Mouse (Mus musculus): ENCODE measurements around the gene Zfp335. TPM values are rescaled to one million over a fixed set of nuclear protein-coding genes. Genes with fewer than 3 reads are reported as not detected.
"Not testable (repeated sequence)": the region's sequence is repeated elsewhere in the genome, so short reads cannot be mapped to it uniquely, and the experiment has no call there.

Zfp335 gene
- polyA plus RNA-seq, 1 experiment from 2014 or later: 6.8 TPM

DNA sequence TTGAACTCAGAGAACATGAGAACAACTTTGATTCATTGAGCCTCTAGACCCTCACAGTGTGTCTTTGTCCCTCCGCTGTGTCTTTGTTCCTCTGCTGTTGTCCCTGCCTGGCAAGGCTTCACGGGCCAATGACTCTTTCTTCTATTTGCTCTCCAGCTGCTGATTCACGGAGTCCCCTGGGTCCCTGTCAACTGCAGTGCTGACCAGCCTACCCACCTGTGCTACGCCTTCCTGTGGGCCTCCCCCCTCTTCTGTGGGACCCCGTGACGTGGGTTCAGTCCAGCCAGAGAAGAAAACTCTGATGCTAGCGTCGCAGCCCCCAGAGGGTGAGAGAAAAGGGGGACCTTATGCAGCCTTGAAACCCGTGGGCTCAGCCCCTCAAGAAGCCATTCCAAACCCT, 28.9 kb downstream of the Zfp335 start:
- H3K27me3 ChIP-seq (ENCODE audit: control insufficient read depth, insufficient read depth, low read length): no peaks in the 10 kb centered on the region
- no peak overlapping the region for H3K4me3 ChIP-seq (ENCODE audit: control insufficient read depth in 1 of 2, insufficient read depth in 1 of 2, low read depth in 1 of 2, low read length in 2 of 2)
- no peak overlapping the region for H3K27ac ChIP-seq (replicated peaks in 1 of 2; ENCODE audit: control insufficient read depth in 1 of 2, insufficient read depth in 1 of 2, low read depth in 2 of 2, low read length in 2 of 2)
- peaks cover 11 to 17% of the 10 kb centered on the region in 2 experiments for H3K4me1 ChIP-seq (ENCODE audit: control insufficient read depth in 2 of 2, insufficient read depth in 2 of 2, low read length in 2 of 2)
- peaks cover 51% of the 10 kb centered on the region for H3K36me3 ChIP-seq (ENCODE audit: control insufficient read depth, insufficient read depth, low read length)
- H3K4me2 ChIP-seq (ENCODE audit: low read length): no peak overlapping the region
- H3K9ac ChIP-seq (ENCODE audit: low read length): no peak overlapping the region
- H3K9me3 ChIP-seq (ENCODE audit: control insufficient read depth, low read length): no peaks in the 10 kb centered on the region
- WGBS: 83% methylated on average over 9 of the region's 9 CpGs
- no peak for ATAC-seq (ENCODE audit: insufficient number of reproducible peaks, insufficient read depth, low FRiP score, low read depth)

DNA sequence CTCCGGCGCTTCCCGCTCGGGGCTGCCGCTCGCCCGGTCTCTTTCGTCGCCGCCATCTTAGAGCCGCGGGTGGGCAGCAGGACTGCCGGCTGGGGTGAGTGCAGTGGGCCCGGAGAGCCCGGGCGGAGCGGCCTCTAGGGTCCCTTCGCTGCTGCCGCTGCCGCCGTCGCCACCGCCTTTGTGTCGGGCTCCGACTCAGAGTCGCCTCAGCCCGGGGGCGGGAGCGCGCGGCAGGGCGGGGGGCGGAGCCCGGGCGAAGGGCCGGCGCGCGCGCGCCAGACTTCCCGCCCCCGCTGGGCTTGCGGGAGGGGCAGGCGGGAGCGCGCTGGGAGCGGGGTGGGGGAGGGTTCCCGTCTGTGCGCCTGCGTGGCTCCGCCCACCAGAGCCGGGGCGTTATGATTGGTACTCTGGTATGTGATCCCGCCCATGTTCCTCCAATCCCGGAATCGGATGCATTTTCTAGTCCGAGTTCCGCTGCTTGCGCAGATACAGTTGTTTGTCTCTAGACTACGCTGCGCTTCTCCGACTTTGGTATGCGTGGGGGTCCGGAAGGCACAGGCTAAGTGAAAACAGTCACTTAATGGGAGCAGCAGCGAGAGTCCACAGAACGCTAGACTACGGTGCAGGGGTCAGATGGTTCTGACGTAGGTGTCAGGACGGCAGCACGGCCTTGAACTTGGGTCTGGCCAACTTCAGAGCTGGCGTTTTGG, 31.8 kb downstream of the Zfp335 start:
- peak; percentile 88 for ATAC-seq (ENCODE audit: insufficient number of reproducible peaks, insufficient read depth, low FRiP score, low read depth)
- Histone ChIP-seq H3K27ac (replicated peaks in 1 of 2; ENCODE audit: control insufficient read depth in 1 of 2, insufficient read depth in 1 of 2, low read depth in 2 of 2, low read length in 2 of 2) (peak overlapping the region; percentile 100), H3K9me3 (ENCODE audit: control insufficient read depth, low read length) (no peaks in the 10 kb centered on the region), H3K27me3 (ENCODE audit: control insufficient read depth, insufficient read depth, low read length) (no peaks in the 10 kb centered on the region), H3K4me2 (ENCODE audit: low read length) (peak overlapping the region; percentile 97), H3K4me1 (ENCODE audit: control insufficient read depth in 2 of 2, insufficient read depth in 2 of 2, low read length in 2 of 2) (peaks cover 5 to 9% of the 10 kb centered on the region in 2 experiments), H3K4me3 (ENCODE audit: control insufficient read depth in 1 of 2, insufficient read depth in 1 of 2, low read depth in 1 of 2, low read length in 2 of 2) (peak overlapping the region; percentile 95 to 99), H3K9ac (ENCODE audit: low read length) (peak overlapping the region; percentile 100), H3K36me3 (ENCODE audit: control insufficient read depth, insufficient read depth, low read length) (peaks cover 29% of the 10 kb centered on the region)
- under 1% methylated on average over 65 of the region's 72 CpGs for WGBS

DNA sequence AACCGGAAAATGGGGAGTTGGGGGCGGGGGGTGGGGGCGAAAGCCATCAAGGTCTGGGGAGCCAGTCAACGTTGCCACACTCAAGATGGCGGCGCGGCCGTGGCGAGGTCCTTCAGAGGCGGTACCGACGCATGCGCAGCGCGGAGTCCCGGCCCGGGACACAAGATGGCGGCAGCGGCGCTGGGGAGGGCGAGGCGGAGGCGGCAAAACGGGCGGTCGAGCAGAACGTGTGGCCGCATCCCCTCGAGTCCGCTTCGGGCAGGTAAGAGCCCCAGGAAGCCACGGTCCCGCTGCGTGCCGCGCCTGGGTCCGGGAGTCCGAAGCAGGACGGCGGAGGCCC, 32.4 kb downstream of the Zfp335 start, which contains the start of gene Pcif1:
TSS of gene Pcif1 (plus strand) at position 77 of the 340 bp plus-strand sequence.
- peak; percentile 81 for ATAC-seq (ENCODE audit: insufficient number of reproducible peaks, insufficient read depth, low FRiP score, low read depth)
- Histone ChIP-seq H3K4me2 (ENCODE audit: low read length) (peak within 1 kb of the TSS; percentile 97), H3K4me3 (ENCODE audit: control insufficient read depth in 1 of 2, insufficient read depth in 1 of 2, low read depth in 1 of 2, low read length in 2 of 2) (peak within 1 kb of the TSS; percentile 95 to 99), H3K27me3 (ENCODE audit: control insufficient read depth, insufficient read depth, low read length) (no peaks in the 10 kb centered on the region), H3K9me3 (ENCODE audit: control insufficient read depth, low read length) (no peaks in the 10 kb centered on the region), H3K4me1 (ENCODE audit: control insufficient read depth in 2 of 2, insufficient read depth in 2 of 2, low read length in 2 of 2) (peaks cover 10 to 14% of the 10 kb centered on the region in 2 experiments), H3K9ac (ENCODE audit: low read length) (peak within 1 kb of the TSS; percentile 100), H3K27ac (replicated peaks in 1 of 2; ENCODE audit: control insufficient read depth in 1 of 2, insufficient read depth in 1 of 2, low read depth in 2 of 2, low read length in 2 of 2) (peak within 1 kb of the TSS; percentile 100), H3K36me3 (ENCODE audit: control insufficient read depth, insufficient read depth, low read length) (peaks cover 24% of the 10 kb centered on the region)
- 0% methylated on average over 33 of the region's 40 CpGs for WGBS

DNA sequence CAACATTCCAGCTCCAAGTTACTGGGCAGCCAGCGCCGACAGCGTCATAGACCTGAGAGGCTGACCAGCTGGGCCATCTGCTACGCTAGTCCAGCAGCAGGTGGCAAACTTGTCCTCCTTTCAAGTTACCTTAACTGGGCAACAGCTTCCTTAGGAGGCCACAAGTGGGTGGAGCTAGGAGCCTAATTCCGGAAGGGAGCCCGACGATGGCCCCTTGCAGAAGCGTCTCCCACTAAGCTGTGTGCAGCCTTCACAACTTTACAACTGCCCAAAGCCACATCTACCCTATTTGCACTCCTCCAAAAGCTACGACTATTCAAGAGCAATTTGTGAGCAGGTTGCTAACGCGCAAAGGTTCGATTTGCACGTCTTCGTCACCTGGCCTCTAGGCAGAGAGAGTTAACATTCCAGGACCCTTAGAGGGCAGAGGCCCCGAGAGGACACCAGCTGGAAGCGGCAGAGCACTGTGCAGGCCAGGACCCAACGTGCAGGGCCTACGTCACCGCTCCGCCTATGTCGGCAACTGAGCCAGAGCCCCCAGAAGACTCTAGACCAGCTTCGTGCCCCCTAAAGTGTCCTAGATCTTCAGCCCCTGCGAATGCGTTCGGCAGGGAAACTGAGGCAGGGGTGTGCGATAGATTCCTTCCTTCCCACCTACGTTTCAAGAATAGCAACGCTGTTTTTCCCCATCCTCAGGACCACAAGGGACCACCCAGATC, 32.9 kb downstream of the Zfp335 start:
- H3K36me3 ChIP-seq (ENCODE audit: control insufficient read depth, insufficient read depth, low read length): peaks cover 19% of the 10 kb centered on the region
- H3K4me1 ChIP-seq (ENCODE audit: control insufficient read depth in 2 of 2, insufficient read depth in 2 of 2, low read length in 2 of 2): peaks cover 14 to 20% of the 10 kb centered on the region in 2 experiments
- no peaks in the 10 kb centered on the region for H3K27me3 ChIP-seq (ENCODE audit: control insufficient read depth, insufficient read depth, low read length)
- H3K27ac ChIP-seq (replicated peaks in 1 of 2; ENCODE audit: control insufficient read depth in 1 of 2, insufficient read depth in 1 of 2, low read depth in 2 of 2, low read length in 2 of 2): peak overlapping the region; percentile 100
- H3K9ac ChIP-seq (ENCODE audit: low read length): peak overlapping the region; percentile 100
- ATAC-seq (ENCODE audit: insufficient number of reproducible peaks, insufficient read depth, low FRiP score, low read depth): peak; percentile 46
- H3K9me3 ChIP-seq (ENCODE audit: control insufficient read depth, low read length): no peaks in the 10 kb centered on the region
- H3K4me2 ChIP-seq (ENCODE audit: low read length): peak overlapping the region; percentile 97
- peak overlapping the region; percentile 95 to 99 for H3K4me3 ChIP-seq (ENCODE audit: control insufficient read depth in 1 of 2, insufficient read depth in 1 of 2, low read depth in 1 of 2, low read length in 2 of 2)
- WGBS: 3% methylated on average over 28 of the region's 28 CpGs

DNA sequence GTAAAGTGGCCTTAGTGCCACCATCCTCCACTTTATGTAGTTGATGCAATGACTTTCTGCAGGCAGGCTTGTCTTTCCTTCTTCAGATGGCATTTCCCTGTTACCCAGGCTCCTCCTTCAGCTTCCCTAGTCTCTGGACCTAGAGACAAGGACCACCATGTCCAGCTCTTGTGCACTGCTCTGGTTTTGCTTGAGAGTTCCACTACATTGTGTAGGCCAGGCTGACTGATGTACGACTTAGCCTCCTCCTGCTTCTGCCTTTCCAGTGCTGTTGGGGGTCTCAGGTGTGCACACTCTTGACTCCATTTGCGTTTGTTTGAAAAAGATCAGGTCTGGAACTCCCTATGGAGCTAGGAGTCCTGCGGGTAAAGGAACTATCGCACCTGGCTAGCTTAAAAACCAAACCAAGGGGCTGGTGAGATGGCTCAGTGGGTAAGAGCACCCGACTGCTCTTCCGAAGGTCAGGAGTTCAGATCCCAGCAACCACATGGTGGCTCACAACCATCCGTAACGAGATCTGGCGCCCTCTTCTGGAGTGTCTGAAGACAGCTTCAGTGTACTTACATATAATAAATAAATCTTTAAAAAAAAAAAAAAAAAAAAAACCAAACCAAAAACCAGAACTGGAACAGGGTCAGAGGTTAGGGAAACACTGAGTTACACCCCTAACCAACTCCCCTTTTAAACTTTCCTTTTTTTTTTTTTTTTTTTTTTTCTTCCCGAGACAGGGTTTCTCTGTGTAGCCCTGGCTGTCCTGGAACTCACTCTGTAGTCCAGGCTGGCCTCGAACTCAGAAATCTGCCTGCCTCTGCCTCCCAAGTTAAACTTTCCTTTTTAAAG, 34.0 kb downstream of the Zfp335 start:
- H3K27ac ChIP-seq (replicated peaks in 1 of 2; ENCODE audit: control insufficient read depth in 1 of 2, insufficient read depth in 1 of 2, low read depth in 2 of 2, low read length in 2 of 2): peak overlapping the region; percentile 100; a peak in 3 of 4 replicates
- peak overlapping the region; percentile 100; the same call in 1 of the 2 replicates for H3K9ac ChIP-seq (ENCODE audit: low read length)
- WGBS: 76% methylated on average over 11 of the region's 11 CpGs

DNA sequence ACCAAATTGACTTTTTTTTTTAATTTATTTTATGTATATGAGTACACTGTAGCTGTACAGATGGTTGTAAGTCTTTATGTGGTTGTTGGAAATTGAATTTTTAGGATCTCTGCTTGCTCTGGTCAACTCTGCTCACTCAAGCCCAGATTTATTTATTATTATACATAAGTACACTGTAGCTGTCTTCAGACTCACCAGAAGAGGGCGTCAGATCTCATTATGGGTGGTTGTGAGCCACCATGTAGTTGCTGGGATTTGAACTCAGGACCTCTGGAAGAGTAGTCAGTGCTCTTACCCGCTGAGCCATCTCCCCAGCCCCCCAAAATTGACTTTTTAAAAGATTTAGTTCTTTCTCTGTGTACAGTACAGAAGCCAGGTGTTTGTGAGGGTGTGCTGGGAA, 35.9 kb downstream of the Zfp335 start:
- WGBS: 56% methylated on average over 2 of the region's 2 CpGs
- H3K27me3 ChIP-seq (ENCODE audit: control insufficient read depth, insufficient read depth, low read length); H3K9me3 ChIP-seq (ENCODE audit: control insufficient read depth, low read length): not testable (repeated sequence)

More for the DNA sequence above, 34.0 kb downstream of the Zfp335 start:
- Histone ChIP-seq H3K4me1 (ENCODE audit: control insufficient read depth in 2 of 2, insufficient read depth in 2 of 2, low read length in 2 of 2) (peaks cover 14 to 21% of the 10 kb centered on the region in 2 experiments), H3K4me2 (ENCODE audit: low read length) (peak overlapping the region; percentile 97), H3K4me3 (ENCODE audit: control insufficient read depth in 1 of 2, insufficient read depth in 1 of 2, low read depth in 1 of 2, low read length in 2 of 2) (peak overlapping the region in 1 of 2 experiments; percentile 95; a peak in 2 of 4 replicates)
- not testable (repeated sequence) for H3K9me3 ChIP-seq (ENCODE audit: control insufficient read depth, low read length); ATAC-seq (ENCODE audit: insufficient number of reproducible peaks, insufficient read depth, low FRiP score, low read depth); H3K36me3 ChIP-seq (ENCODE audit: control insufficient read depth, insufficient read depth, low read length); H3K27me3 ChIP-seq (ENCODE audit: control insufficient read depth, insufficient read depth, low read length)

DNA sequence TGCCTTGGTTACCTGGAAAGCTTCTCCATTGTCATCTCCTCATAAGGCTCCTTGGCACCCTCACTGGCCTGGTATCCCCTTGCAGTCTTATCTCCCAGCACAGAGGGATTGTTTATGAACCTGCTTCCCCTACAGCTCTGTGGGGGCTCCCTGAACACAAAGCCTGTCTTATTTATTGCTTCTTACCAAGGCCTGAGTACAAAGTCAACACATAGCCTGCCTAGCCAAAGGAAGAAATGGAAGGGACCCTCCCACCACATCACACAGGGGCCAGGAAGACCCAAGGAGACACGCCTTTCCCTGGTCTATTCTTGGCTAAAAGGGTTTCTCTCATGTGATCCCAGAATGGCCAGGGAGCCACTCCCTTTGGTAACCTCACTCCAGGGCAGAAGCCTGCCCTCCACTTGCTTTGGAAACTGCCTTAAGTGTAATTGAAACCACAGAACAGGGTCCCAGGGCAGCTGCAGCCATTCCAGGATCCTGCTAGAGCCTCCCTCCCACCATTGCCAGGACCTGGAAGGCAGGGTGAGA, 37.3 kb downstream of the Zfp335 start:
- H3K4me3 ChIP-seq (ENCODE audit: control insufficient read depth in 1 of 2, insufficient read depth in 1 of 2, low read depth in 1 of 2, low read length in 2 of 2): no peak overlapping the region
- H3K9ac ChIP-seq (ENCODE audit: low read length): peak overlapping the region; percentile 48; the same call in 1 of the 2 replicates
- ATAC-seq (ENCODE audit: insufficient number of reproducible peaks, insufficient read depth, low FRiP score, low read depth): no peak
- peaks cover 11 to 14% of the 10 kb centered on the region in 2 experiments for H3K4me1 ChIP-seq (ENCODE audit: control insufficient read depth in 2 of 2, insufficient read depth in 2 of 2, low read length in 2 of 2)
- no peaks in the 10 kb centered on the region for H3K27me3 ChIP-seq (ENCODE audit: control insufficient read depth, insufficient read depth, low read length)
- peak overlapping the region; percentile 83 to 85 for H3K27ac ChIP-seq (replicated peaks in 1 of 2; ENCODE audit: control insufficient read depth in 1 of 2, insufficient read depth in 1 of 2, low read depth in 2 of 2, low read length in 2 of 2)
- 0 out of 2 replicates have a peak, but pooled peaks cover 7% of the 10 kb centered on the region for H3K36me3 ChIP-seq (ENCODE audit: control insufficient read depth, insufficient read depth, low read length)
- 0% methylated on average over 1 of the region's 1 CpGs for WGBS
- H3K9me3 ChIP-seq (ENCODE audit: control insufficient read depth, low read length): no peaks in the 10 kb centered on the region
- H3K4me2 ChIP-seq (ENCODE audit: low read length): peak overlapping the region; percentile 21; the same call in 1 of the 2 replicates

More for the DNA sequence above, 35.9 kb downstream of the Zfp335 start:
- not testable (repeated sequence) for H3K27ac ChIP-seq (replicated peaks in 1 of 2; ENCODE audit: control insufficient read depth in 1 of 2, insufficient read depth in 1 of 2, low read depth in 2 of 2, low read length in 2 of 2); H3K4me3 ChIP-seq (ENCODE audit: control insufficient read depth in 1 of 2, insufficient read depth in 1 of 2, low read depth in 1 of 2, low read length in 2 of 2); H3K36me3 ChIP-seq (ENCODE audit: control insufficient read depth, insufficient read depth, low read length); ATAC-seq (ENCODE audit: insufficient number of reproducible peaks, insufficient read depth, low FRiP score, low read depth); H3K4me2 ChIP-seq (ENCODE audit: low read length); H3K9ac ChIP-seq (ENCODE audit: low read length)
- H3K4me1 ChIP-seq (ENCODE audit: control insufficient read depth in 2 of 2, insufficient read depth in 2 of 2, low read length in 2 of 2): peaks cover 13 to 17% of the 10 kb centered on the region in 2 experiments
